Comparison of ENCODE assay signal across 8 mouse cellular contexts in genomic region chr5:115516081-115516907, GRCm38 (mm10). TPM values are rescaled to one million over a fixed set of nuclear protein-coding genes. Genes with fewer than 3 reads are reported as not detected.
DNase-seq lines count a peak whose midpoint lies in the region; ATAC-seq and TF ChIP-seq lines count a peak whose summit lies in the region.

No protein-coding gene starts in this region.

- H3K9me3 ChIP-seq in hindbrain, embryonic 15.5 days = no peaks in the 10 kb centered on the region
- no peaks in the 10 kb centered on the region for H3K9me3 ChIP-seq in hindbrain, embryonic 14.5 days (ENCODE audit: control insufficient read depth, low read length)
- no peaks in the 10 kb centered on the region for H3K9me3 ChIP-seq in intestine, embryonic 15.5 days
- no peaks in the 10 kb centered on the region for H3K9me3 ChIP-seq in lung, postnatal 0 days (ENCODE audit: low read length)

- H3K36me3 ChIP-seq in hindbrain, embryonic 15.5 days = no peaks in the 10 kb centered on the region
- no peaks in the 10 kb centered on the region for H3K36me3 ChIP-seq in hindbrain, embryonic 14.5 days (replicated peaks; ENCODE audit: control insufficient read depth, insufficient read depth)
- H3K36me3 ChIP-seq in intestine, embryonic 15.5 days = no peaks in the 10 kb centered on the region
- H3K36me3 ChIP-seq in lung, postnatal 0 days (ENCODE audit: insufficient read depth, low read length) = no peaks in the 10 kb centered on the region

- no peak overlapping the region for H3K4me3 ChIP-seq in hindbrain, embryonic 15.5 days
- H3K4me3 ChIP-seq in hindbrain, embryonic 14.5 days (replicated peaks; ENCODE audit: low read length) = no peak overlapping the region
- H3K4me3 ChIP-seq in intestine, embryonic 15.5 days (replicated peaks) = no peak overlapping the region
- H3K4me3 ChIP-seq in lung, postnatal 0 days (ENCODE audit: low read depth, low read length) = no peak overlapping the region

- no peaks in the 10 kb centered on the region for H3K27me3 ChIP-seq in hindbrain, embryonic 15.5 days
- H3K27me3 ChIP-seq in hindbrain, embryonic 14.5 days (ENCODE audit: control insufficient read depth, insufficient read depth, low read length) = no peaks in the 10 kb centered on the region
- no peaks in the 10 kb centered on the region for H3K27me3 ChIP-seq in intestine, embryonic 15.5 days (replicated peaks)
- H3K27me3 ChIP-seq in lung, postnatal 0 days (replicated peaks; ENCODE audit: insufficient read depth, low read length) = no peaks in the 10 kb centered on the region

- ATAC-seq in hindbrain, embryonic 15.5 days (ENCODE audit: low FRiP score, low read depth) = no peak
- ATAC-seq in hindbrain, embryonic 14.5 days (ENCODE audit: low FRiP score) = no peak
- no peak for ATAC-seq in intestine, embryonic 15.5 days
- ATAC-seq in lung, postnatal 0 days = peak; percentile 61

- 74% methylated on average over 32 of the region's 32 CpGs for WGBS in hindbrain, embryonic 15.5 days
- 77% methylated on average over 32 of the region's 32 CpGs for WGBS in hindbrain, embryonic 14.5 days
- WGBS in intestine, embryonic 15.5 days = 73% methylated on average over 32 of the region's 32 CpGs
- 64% methylated on average over 32 of the region's 32 CpGs for WGBS in lung, postnatal 0 days

- no peak overlapping the region for H3K4me2 ChIP-seq in hindbrain, embryonic 15.5 days
- no peak overlapping the region for H3K4me2 ChIP-seq in hindbrain, embryonic 14.5 days (replicated peaks)
- no peak overlapping the region for H3K4me2 ChIP-seq in intestine, embryonic 15.5 days (replicated peaks)
- peak overlapping the region; percentile 14; the same call in 1 of the 2 replicates for H3K4me2 ChIP-seq in lung, postnatal 0 days (replicated peaks; ENCODE audit: low read depth, low read length)

- no peak overlapping the region for H3K9ac ChIP-seq in hindbrain, embryonic 15.5 days
- H3K9ac ChIP-seq in hindbrain, embryonic 14.5 days = no peak overlapping the region
- no peak overlapping the region for H3K9ac ChIP-seq in intestine, embryonic 15.5 days
- H3K9ac ChIP-seq in lung, postnatal 0 days (replicated peaks; ENCODE audit: low read depth) = no peak overlapping the region

- DNase-seq in hindbrain, embryonic 14.5 days (ENCODE audit: low spot score) = no peak
- DNase-seq in adrenal gland, postnatal 36 days = peak; percentile 47 to 59
- peak; percentile 79 for DNase-seq in lung, postnatal 0 days (ENCODE audit: low spot score)
- no peak for DNase-seq in right cerebral cortex, postnatal 25 days
- no peak for DNase-seq in left cerebral cortex, adult 8-10 months (ENCODE audit: low spot score in 2 of 2)
- no peak for DNase-seq in cerebellum, adult 9-11 months

- 0 out of 2 replicates have a peak overlapping the region, but pooled peaks have one; percentile 34 for H3K27ac ChIP-seq in hindbrain, embryonic 15.5 days (replicated peaks)
- no peak overlapping the region for H3K27ac ChIP-seq in hindbrain, embryonic 14.5 days
- H3K27ac ChIP-seq in intestine, embryonic 15.5 days = peak overlapping the region; percentile 44; the same call in 1 of the 2 replicates
- peak overlapping the region; percentile 87 for H3K27ac ChIP-seq in lung, postnatal 0 days (ENCODE audit: low read length)

- TF ChIP-seq CTCF in lung, postnatal 0 days (IDR thresholded peaks at IDR 0.05) = no peak

- TF ChIP-seq EP300 in lung, postnatal 0 days (IDR thresholded peaks at IDR 0.05) = peak; percentile 76

- H3K4me1 ChIP-seq in hindbrain, embryonic 15.5 days (replicated peaks) = peaks cover 16% of the 10 kb centered on the region
- H3K4me1 ChIP-seq in hindbrain, embryonic 14.5 days (replicated peaks; ENCODE audit: control insufficient read depth, insufficient read depth, low read length) = peaks cover 9% of the 10 kb centered on the region; the same call in 1 of the 2 replicates
- H3K4me1 ChIP-seq in intestine, embryonic 15.5 days (replicated peaks) = peaks cover 37% of the 10 kb centered on the region
- peaks cover 17% of the 10 kb centered on the region; the same call in 1 of the 2 replicates for H3K4me1 ChIP-seq in lung, postnatal 0 days (ENCODE audit: insufficient read depth, low read depth, low read length)

RNA-seq across cellular contexts. Expression of gene Pxn, which starts 9.8 kb away (rescaled TPM):
- polyA plus RNA-seq in hindbrain, embryonic 15.5 days (2015; fragmentation: Nextera tagmentation; extraction: Ambion mirVana) = 22.0 and 24.3 TPM in 2 replicates
- polyA plus RNA-seq in hindbrain, embryonic 14.5 days (2014; fragmentation: Nextera tagmentation; extraction: Ambion mirVana) = 11.3 and 12.2 TPM in 2 replicates
- total RNA-seq in adrenal gland, postnatal 36 days (2021) = 10 to 100 TPM; 33.5 to 54.2 TPM
- polyA plus RNA-seq in intestine, embryonic 15.5 days (2015; fragmentation: Nextera tagmentation; extraction: Ambion mirVana) = 56.9 and 58.2 TPM in 2 replicates
- 56.4 and 59.3 TPM in 2 replicates for polyA plus RNA-seq in lung, postnatal 0 days (2015; fragmentation: Nextera tagmentation; extraction: Ambion mirVana)
- 10 to 100 TPM; 18.3 to 27.8 (median 22.9) TPM for total RNA-seq in left cerebral cortex, adult 8-10 months (2022)

RNA-seq across cellular contexts. Expression of gene Sirt4, which starts 31.8 kb away (rescaled TPM):
- polyA plus RNA-seq in hindbrain, embryonic 15.5 days (2015; fragmentation: Nextera tagmentation; extraction: Ambion mirVana) = 27.3 and 32.2 TPM in 2 replicates
- 19.1 and 20.3 TPM in 2 replicates for polyA plus RNA-seq in hindbrain, embryonic 14.5 days (2014; fragmentation: Nextera tagmentation; extraction: Ambion mirVana)
- total RNA-seq in adrenal gland, postnatal 36 days (2021) = 10 to 100 TPM; 20.8 to 22.6 TPM
- polyA plus RNA-seq in intestine, embryonic 15.5 days (2015; fragmentation: Nextera tagmentation; extraction: Ambion mirVana) = 18.6 and 19.8 TPM in 2 replicates
- polyA plus RNA-seq in lung, postnatal 0 days (2015; fragmentation: Nextera tagmentation; extraction: Ambion mirVana) = 15.7 and 18.0 TPM in 2 replicates
- total RNA-seq in left cerebral cortex, adult 8-10 months (2022) = 10 to 100 TPM; 27.1 to 38.6 (median 33.1) TPM

RNA-seq across cellular contexts. Expression of gene Rplp0, which starts 43.0 kb away (rescaled TPM):
- polyA plus RNA-seq in hindbrain, embryonic 15.5 days (2015; fragmentation: Nextera tagmentation; extraction: Ambion mirVana) = 801 and 847 TPM in 2 replicates
- polyA plus RNA-seq in hindbrain, embryonic 14.5 days (2014; fragmentation: Nextera tagmentation; extraction: Ambion mirVana) = 952 and 1,000 TPM in 2 replicates
- total RNA-seq in adrenal gland, postnatal 36 days (2021) = 100 to 1,000 TPM; 829 to 906 TPM
- polyA plus RNA-seq in intestine, embryonic 15.5 days (2015; fragmentation: Nextera tagmentation; extraction: Ambion mirVana) = 1,607 and 1,644 TPM in 2 replicates
- polyA plus RNA-seq in lung, postnatal 0 days (2015; fragmentation: Nextera tagmentation; extraction: Ambion mirVana) = 937 and 987 TPM in 2 replicates
- 100 to 1,000 TPM; 188 to 223 (median 203) TPM for total RNA-seq in left cerebral cortex, adult 8-10 months (2022)

RNA-seq across cellular contexts. Expression of gene Gcn1l1, which starts 48.8 kb away (rescaled TPM):
- 40.6 and 44.4 TPM in 2 replicates for polyA plus RNA-seq in hindbrain, embryonic 15.5 days (2015; fragmentation: Nextera tagmentation; extraction: Ambion mirVana)
- 40.5 and 45.2 TPM in 2 replicates for polyA plus RNA-seq in hindbrain, embryonic 14.5 days (2014; fragmentation: Nextera tagmentation; extraction: Ambion mirVana)
- 10 to 100 TPM; 53.9 to 69.5 TPM for total RNA-seq in adrenal gland, postnatal 36 days (2021)
- polyA plus RNA-seq in intestine, embryonic 15.5 days (2015; fragmentation: Nextera tagmentation; extraction: Ambion mirVana) = 31.8 and 34.7 TPM in 2 replicates
- polyA plus RNA-seq in lung, postnatal 0 days (2015; fragmentation: Nextera tagmentation; extraction: Ambion mirVana) = 13.1 and 14.5 TPM in 2 replicates
- total RNA-seq in left cerebral cortex, adult 8-10 months (2022) = 10 to 100 TPM; 60.7 to 71.6 (median 61.4) TPM

RNA-seq across cellular contexts. Expression of gene Pla2g1b, which starts 50.2 kb away (rescaled TPM):
- polyA plus RNA-seq in hindbrain, embryonic 15.5 days (2015; fragmentation: Nextera tagmentation; extraction: Ambion mirVana) = 0.54 TPM in 1 of 2 replicates, not detected in the other
- 0.67 TPM in 1 of 2 replicates, not detected in the other for polyA plus RNA-seq in hindbrain, embryonic 14.5 days (2014; fragmentation: Nextera tagmentation; extraction: Ambion mirVana)
- not detected for total RNA-seq in adrenal gland, postnatal 36 days (2021)
- polyA plus RNA-seq in intestine, embryonic 15.5 days (2015; fragmentation: Nextera tagmentation; extraction: Ambion mirVana) = 2.1 and 2.9 TPM in 2 replicates
- polyA plus RNA-seq in lung, postnatal 0 days (2015; fragmentation: Nextera tagmentation; extraction: Ambion mirVana) = 70.5 and 71.7 TPM in 2 replicates
- total RNA-seq in left cerebral cortex, adult 8-10 months (2022) = not detected

Comparison
In these comparisons a context has a peak if more than half of its experiments do, and no peak if none do; other contexts are left out.
1. DNase-seq: peak in adrenal gland, postnatal 36 days (2 of 2) and lung, postnatal 0 days (single experiment); none in hindbrain, embryonic 14.5 days (single experiment), right cerebral cortex, postnatal 25 days (single experiment), left cerebral cortex, adult 8-10 months (0 of 2) and cerebellum, adult 9-11 months (single experiment).